Mouse (Mus musculus) ES-Bruce4 (cell line): ENCODE data around the gene Tars. TPM values are rescaled to one million over a fixed set of nuclear protein-coding genes. Genes with fewer than 3 reads are reported as not detected.

Experiments used
- H3K27ac ChIP-seq: 2 replicates; pipeline ENCODE4 v1.5.1; 2012; ENCODE audit warnings: low read length, inconsistent platforms; ENCODE audit not compliant: insufficient read depth
- H3K27me3 ChIP-seq: 2 replicates; pipeline ENCODE4 v1.6.1; 2012; ENCODE audit warnings: mild to moderate bottlenecking, low read length, inconsistent platforms; ENCODE audit not compliant: control insufficient read depth, poor library complexity, insufficient read depth, severe bottlenecking
- H3K36me3 ChIP-seq: 2 replicates; pipeline ENCODE4 v1.6.1; 2012; ENCODE audit warnings: inconsistent platforms, mild to moderate bottlenecking, low read length, moderate library complexity; ENCODE audit not compliant: control insufficient read depth, poor library complexity, insufficient read depth, severe bottlenecking
- H3K4me1 ChIP-seq: one replicate; pipeline ENCODE4 v1.8.1; 2011; ENCODE audit warnings: low read length; ENCODE audit not compliant: control insufficient read depth, insufficient read depth
- H3K4me3 ChIP-seq: 2 replicates; pipeline ENCODE4 v1.5.1; 2011; ENCODE audit warnings: low read depth, mild to moderate bottlenecking, low read length
- H3K9ac ChIP-seq: 2 replicates; pipeline ENCODE4 v1.6.1; 2012; ENCODE audit warnings: low read depth, mild to moderate bottlenecking, inconsistent platforms; ENCODE audit not compliant: poor library complexity, severe bottlenecking
- H3K9me3 ChIP-seq: replicated peaks from 2 replicates; pipeline ENCODE4 v1.6.1; 2012; ENCODE audit warnings: mild to moderate bottlenecking, low read length, inconsistent platforms; ENCODE audit not compliant: control insufficient read depth, poor library complexity, insufficient read depth, severe bottlenecking
- CTCF ChIP-seq: IDR thresholded peaks from one replicate; pipeline ENCODE4 v1.8.1; 2011; ENCODE audit warnings: low read depth, low read length
- EP300 ChIP-seq: IDR thresholded peaks from 2 replicates; pipeline ENCODE4 v1.6.1; 2011; ENCODE audit warnings: low read depth, low read length; ENCODE audit not compliant: insufficient read depth
- POLR2A ChIP-seq: IDR thresholded peaks from one replicate; pipeline ENCODE4 v1.8.1; 2011; ENCODE audit warnings: low read length; ENCODE audit not compliant: insufficient read depth
- polyA plus RNA-seq: library from polyadenylated mRNA; stranded (reverse); fragments of >200 nt; gene quantifications from 2 replicates; pipeline ENCODE4 v1.2.4, GENCODE M21; 2011; ENCODE audit warnings: low read depth; ENCODE audit not compliant: missing spikeins, insufficient read depth, insufficient read length

The Tars gene
- polyA plus RNA-seq, 1 experiment, result 188 TPM

DNA sequence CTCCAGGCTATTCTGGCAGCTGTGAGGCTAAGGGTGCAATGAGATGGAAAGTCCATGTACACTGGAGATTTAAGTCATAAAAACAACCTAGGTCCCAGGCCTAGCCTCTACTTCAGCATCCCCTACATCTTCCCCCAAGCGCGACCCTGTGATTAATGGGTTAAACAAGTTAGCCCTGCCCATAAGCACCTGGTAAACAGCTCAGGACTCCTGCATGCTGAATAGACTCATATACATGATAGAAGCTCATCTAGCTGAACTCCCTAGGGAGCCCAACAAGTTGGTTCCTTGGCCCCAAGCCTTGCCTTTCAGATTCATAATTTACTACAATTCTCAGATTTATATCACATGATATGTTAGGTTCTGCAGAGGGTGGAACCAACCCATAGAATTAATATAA lies 42.0 kb downstream of the Tars start:
- TF ChIP-seq CTCF (no peak), EP300 (no peak), POLR2A (no peak)
- H3K36me3 ChIP-seq, result no peaks in the 10 kb centered on the region
- H3K27ac ChIP-seq, result no peak overlapping the region

GRCm38 (mm10) chr15:11355865-11356264 lies 43.6 kb downstream of the Tars start:
- no peak overlapping the region for H3K27ac ChIP-seq
- H3K4me3 ChIP-seq, result no peak overlapping the region
- TF ChIP-seq POLR2A, result no peak
- peak; percentile 3 for TF ChIP-seq CTCF
- H3K9me3 ChIP-seq, result no peaks in the 10 kb centered on the region
- H3K36me3 ChIP-seq, result no peaks in the 10 kb centered on the region
- H3K4me1 ChIP-seq, result no peaks in the 10 kb centered on the region
- H3K27me3 ChIP-seq, result no peaks in the 10 kb centered on the region
- no peak overlapping the region for H3K9ac ChIP-seq

More for the DNA sequence above, 42.0 kb downstream of the Tars start:
- no peaks in the 10 kb centered on the region for H3K4me1 ChIP-seq
- H3K27me3 ChIP-seq, result no peaks in the 10 kb centered on the region
- H3K9me3 ChIP-seq, result no peaks in the 10 kb centered on the region
- no peak overlapping the region for H3K4me3 ChIP-seq
- H3K9ac ChIP-seq, result no peak overlapping the region

GRCm38 (mm10) chr15:11339467-11340180 lies 59.8 kb downstream of the Tars start:
- H3K4me3 ChIP-seq, result no peak overlapping the region
- H3K4me1 ChIP-seq, result no peaks in the 10 kb centered on the region
- no peak overlapping the region for H3K27ac ChIP-seq
- no peak for TF ChIP-seq POLR2A
- no peak for TF ChIP-seq CTCF
- no peak for TF ChIP-seq EP300
- H3K9me3 ChIP-seq, result peaks cover 2% of the 10 kb centered on the region; the same call in 1 of the 2 replicates
- no peaks in the 10 kb centered on the region for H3K27me3 ChIP-seq
- no peaks in the 10 kb centered on the region for H3K36me3 ChIP-seq
- H3K9ac ChIP-seq, result no peak overlapping the region
